Mouse (Mus musculus) hindlimb bud, embryonic 11.5 days (tissue): ENCODE measurements around the gene Srxn1.
A peak's percentile ranks its signal among the peaks of the same experiment; 100 is the strongest.

Source experiments
- DNase-seq: peaks from one replicate; pipeline ENCODE4 v3.0.0-alpha.2; 2012; ENCODE audit warnings: low read depth, low spot score; ENCODE audit errors: extremely low spot score

Srxn1 gene

GRCm38 (mm10) chr2:152114057-152114975 is 9.0 kb downstream of the Srxn1 start:
- DNase-seq: no peak

- no peak for DNase-seq
Observed at GRCm38 (mm10) chr2:152117694-152118093, 12.4 kb downstream of the Srxn1 start.

- DNase-seq: no peak
Observed at GRCm38 (mm10) chr2:152119228-152119865, 14.0 kb downstream of the Srxn1 start.

GRCm38 (mm10) chr2:152122896-152123295 is 17.6 kb downstream of the Srxn1 start:
- no peak for DNase-seq

- DNase-seq: no peak
Observed at GRCm38 (mm10) chr2:152128597-152128996, 23.3 kb downstream of the Srxn1 start.

- no peak for DNase-seq
Observed at GRCm38 (mm10) chr2:152129778-152130177, 24.5 kb downstream of the Srxn1 start.

GRCm38 (mm10) chr2:152132016-152132415 is 26.7 kb downstream of the Srxn1 start:
- no peak for DNase-seq

GRCm38 (mm10) chr2:152132691-152133090 is 27.4 kb downstream of the Srxn1 start:
- no peak for DNase-seq

GRCm38 (mm10) chr2:152139191-152139987 is 34.1 kb downstream of the Srxn1 start:
- DNase-seq: no peak

- no peak for DNase-seq
Observed at GRCm38 (mm10) chr2:152140941-152141340, 35.6 kb downstream of the Srxn1 start.

GRCm38 (mm10) chr2:152141491-152141890 is 36.2 kb downstream of the Srxn1 start:
- DNase-seq: no peak

- peak; percentile 53 for DNase-seq
Observed at GRCm38 (mm10) chr2:152142046-152142445, 36.7 kb downstream of the Srxn1 start.

GRCm38 (mm10) chr2:152142571-152142970 is 37.3 kb downstream of the Srxn1 start:
- DNase-seq: no peak

- no peak for DNase-seq
Observed at GRCm38 (mm10) chr2:152143279-152144157, 38.2 kb downstream of the Srxn1 start, which contains the start of gene Tcf15. Gene Tcf15 (plus strand): TSS chr2:152143561.

- DNase-seq: no peak
Observed at GRCm38 (mm10) chr2:152144158-152144450, 38.8 kb downstream of the Srxn1 start.

GRCm38 (mm10) chr2:152144501-152144900 is 39.2 kb downstream of the Srxn1 start:
- no peak for DNase-seq

- DNase-seq: no peak
Observed at GRCm38 (mm10) chr2:152145711-152146110, 40.4 kb downstream of the Srxn1 start.

GRCm38 (mm10) chr2:152147079-152147478 is 41.8 kb downstream of the Srxn1 start:
- no peak for DNase-seq

- no peak for DNase-seq
Observed at GRCm38 (mm10) chr2:152148675-152149074, 43.4 kb downstream of the Srxn1 start.

GRCm38 (mm10) chr2:152149891-152150290 is 44.6 kb downstream of the Srxn1 start:
- no peak for DNase-seq

GRCm38 (mm10) chr2:152150373-152150772 is 45.1 kb downstream of the Srxn1 start:
- no peak for DNase-seq
